Mouse (Mus musculus): ENCODE measurements around the gene Wdr26. TPM values are rescaled to one million over a fixed set of nuclear protein-coding genes. Genes with fewer than 3 reads are reported as not detected.

The Wdr26 gene
- polyA plus RNA-seq, 1 experiment = 19.6 TPM

DNA sequence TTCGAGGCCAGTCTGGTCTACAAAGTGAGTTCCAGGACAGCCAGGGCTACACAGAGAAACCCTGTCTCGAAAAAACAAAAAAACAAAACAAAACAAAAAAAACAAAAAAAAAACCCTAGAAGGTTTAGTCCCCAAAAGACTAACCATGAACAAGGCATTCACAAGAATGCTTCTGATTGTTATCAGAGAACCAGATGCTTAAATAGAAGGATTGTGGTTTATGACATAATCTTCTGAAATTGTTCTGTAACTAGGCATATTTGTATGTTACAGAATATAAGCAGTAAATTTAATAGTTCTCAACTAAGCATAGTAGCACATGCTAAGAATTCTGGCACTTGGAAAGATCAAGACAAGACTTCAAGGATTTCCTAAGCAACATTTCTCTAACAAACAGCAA is 87.7 kb downstream of the Wdr26 start:
- Histone ChIP-seq H3K27ac (ENCODE audit: insufficient read depth, low read depth, low read length) (no peak overlapping the region), H3K4me1 (ENCODE audit: control insufficient read depth, insufficient read depth, insufficient read length, low read length) (no peaks in the 10 kb centered on the region), H3K27me3 (ENCODE audit: control insufficient read depth, insufficient read depth, low read length) (no peaks in the 10 kb centered on the region), H3K36me3 (ENCODE audit: control insufficient read depth, insufficient read depth, low read length) (peaks cover 47% of the 10 kb centered on the region), H3K4me3 (ENCODE audit: low read depth, low read length) (no peak overlapping the region)
- TF ChIP-seq CTCF (IDR thresholded peaks at IDR 0.05; ENCODE audit: extremely low read depth, insufficient read length, insufficient replicate concordance, low read depth, low read length) = no peak
- TF ChIP-seq POLR2A (IDR thresholded peaks at IDR 0.05; ENCODE audit: low read depth, low read length) = no peak
- 88% methylated on average over 2 of the region's 2 CpGs for WGBS

Other genes with a start within 250 kb of the Wdr26 start
- gene Ephx1, start 191.1 kb downstream of the Wdr26 start, polyA plus RNA-seq (2012; rRNA removed) = 10.0 and 10.6 TPM in 2 replicates
- gene 9130409I23Rik, start 160.8 kb downstream of the Wdr26 start, polyA plus RNA-seq (2012; rRNA removed) = not detected in 2 replicates
- 2.4 and 3.4 TPM in 2 replicates for gene Nvl, start 67.8 kb downstream of the Wdr26 start, polyA plus RNA-seq (2012; rRNA removed)
- gene Cnih4, start 67.3 kb downstream of the Wdr26 start, polyA plus RNA-seq (2012; rRNA removed) = 9.2 and 19.6 TPM in 2 replicates
- gene Cnih3, start 140.6 kb upstream of the Wdr26 start, polyA plus RNA-seq (2012; rRNA removed) = 0.08 and 0.10 TPM in 2 replicates